Mouse (Mus musculus): Measurements from ENCODE around the gene Traf5. TPM values are rescaled to one million over a fixed set of nuclear protein-coding genes. Genes with fewer than 3 reads are reported as not detected.

Gene Traf5
- total RNA-seq, 2 experiments from 2014 or later: 6.4 to 6.8 TPM

DNA sequence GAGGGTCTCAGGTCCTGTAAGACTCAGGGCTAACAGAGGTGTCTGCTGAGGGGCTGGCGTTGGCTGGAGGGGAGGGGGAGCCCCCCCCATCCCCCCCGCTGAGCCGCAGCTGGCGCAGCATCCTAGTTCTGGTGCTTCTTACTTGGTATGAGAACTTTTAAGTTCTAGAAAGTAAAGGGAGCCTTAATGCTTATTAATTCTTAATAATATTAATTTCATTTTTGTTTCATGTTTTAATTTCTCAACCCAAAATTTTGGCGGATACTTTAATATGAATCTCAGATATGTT is 104.9 kb downstream of the Traf5 start:
- intact Hi-C loops (cut with DNase I): no loop called here
- DNase-seq (ENCODE audit: low spot score in 2 of 2): no peak

DNA sequence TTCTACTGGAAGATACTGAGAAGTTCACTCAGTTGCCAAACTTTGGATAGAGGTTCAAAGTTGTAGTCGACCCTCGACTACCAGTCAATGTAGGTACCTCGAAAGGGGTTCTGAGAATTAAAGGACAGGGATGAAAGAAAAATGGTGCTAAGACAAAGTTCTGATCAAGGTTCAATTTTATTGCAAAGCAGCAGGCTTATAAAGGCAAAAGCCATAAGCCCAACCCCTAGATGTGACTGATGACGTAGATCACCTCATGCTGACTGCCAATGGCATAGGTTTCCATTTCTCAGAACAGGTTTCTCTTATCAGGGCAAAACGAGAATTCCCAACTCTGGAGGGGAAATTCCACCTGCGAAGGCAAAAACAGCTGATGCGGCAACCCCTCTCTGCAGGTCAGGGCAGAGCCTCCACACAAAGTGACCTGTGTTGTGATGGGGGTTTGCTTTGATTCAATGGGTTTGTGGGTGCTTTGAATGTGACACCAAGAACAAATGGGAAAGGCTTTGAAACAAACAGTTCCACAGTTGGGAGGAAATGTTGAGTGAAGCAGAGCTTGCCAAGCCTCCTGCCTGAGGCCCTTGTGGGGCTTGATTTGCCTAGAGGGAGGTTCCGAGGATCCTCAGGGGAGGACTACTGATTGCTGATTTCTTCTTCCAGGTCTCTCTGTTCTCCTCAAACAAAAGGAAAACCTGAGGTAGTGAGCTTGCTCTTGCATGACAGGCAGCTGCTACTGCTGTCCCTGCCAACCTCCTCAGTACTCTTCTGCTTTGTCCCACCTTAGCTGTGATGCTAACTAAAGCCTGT is 105.5 kb downstream of the Traf5 start:
- intact Hi-C loops (cut with DNase I): no loop called here
- no peak for DNase-seq (ENCODE audit: low spot score in 2 of 2)

DNA sequence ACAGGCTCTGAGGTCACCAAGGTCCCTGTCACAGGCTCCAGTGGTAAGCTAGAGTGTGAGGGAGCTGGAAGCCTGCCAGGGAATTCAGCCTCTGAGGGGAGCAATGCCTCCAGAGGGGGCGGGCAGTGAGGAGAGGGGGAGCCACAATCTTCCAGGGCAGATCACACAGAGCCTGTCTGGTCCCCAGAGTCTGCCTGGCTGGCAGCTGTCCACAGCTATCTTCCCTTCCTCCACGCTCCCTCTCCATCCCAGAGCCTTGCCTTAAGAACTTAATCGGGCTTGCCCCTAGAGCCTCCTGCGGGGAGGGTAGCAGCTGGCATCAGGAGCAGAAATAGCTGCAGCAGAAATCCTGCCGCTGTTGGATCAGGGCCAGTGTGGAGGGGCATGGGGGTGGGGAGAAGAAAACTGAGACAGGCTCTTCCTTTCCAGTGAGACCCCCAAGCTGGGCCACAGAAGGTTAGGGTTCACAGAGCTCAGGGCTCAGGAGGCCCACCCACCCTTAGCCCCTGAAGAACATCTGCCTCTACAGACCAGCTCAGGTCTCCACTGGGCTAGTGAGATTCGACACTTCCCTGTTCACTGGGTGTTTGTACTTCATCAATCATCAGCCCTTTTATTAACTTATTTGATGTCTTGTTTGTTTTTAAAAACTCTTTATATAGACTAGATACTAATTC is 110.8 kb downstream of the Traf5 start:
- DNase-seq (ENCODE audit: low spot score in 2 of 2): peak in 1 of 2 experiments; percentile 35
- intact Hi-C loops (cut with DNase I): no loop called here

DNA sequence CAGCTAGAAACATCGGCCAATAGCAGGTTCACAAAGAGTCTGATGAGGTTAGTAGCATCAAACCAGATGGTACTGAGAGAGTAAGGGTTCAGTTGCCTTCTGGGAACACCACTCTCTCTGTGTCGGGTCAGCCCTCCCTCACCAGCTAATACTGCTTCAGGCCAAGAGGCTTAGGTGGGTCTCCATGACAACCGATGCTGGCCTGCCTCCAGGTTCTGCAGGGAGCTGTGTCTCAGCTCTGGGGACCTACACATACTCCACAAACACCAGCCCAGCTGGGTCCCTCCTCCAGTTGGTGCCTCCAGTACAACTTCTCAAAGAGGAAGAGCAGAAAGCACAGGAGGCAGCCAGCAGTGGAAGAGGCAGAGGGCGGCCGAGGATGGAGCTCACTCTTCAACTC is 115.2 kb downstream of the Traf5 start, which contains the start of gene Rd3:
Rd3 (plus strand) TSS at position 184 of the 400 bp plus-strand sequence.
- intact Hi-C loops (cut with DNase I): no loop called here

DNA sequence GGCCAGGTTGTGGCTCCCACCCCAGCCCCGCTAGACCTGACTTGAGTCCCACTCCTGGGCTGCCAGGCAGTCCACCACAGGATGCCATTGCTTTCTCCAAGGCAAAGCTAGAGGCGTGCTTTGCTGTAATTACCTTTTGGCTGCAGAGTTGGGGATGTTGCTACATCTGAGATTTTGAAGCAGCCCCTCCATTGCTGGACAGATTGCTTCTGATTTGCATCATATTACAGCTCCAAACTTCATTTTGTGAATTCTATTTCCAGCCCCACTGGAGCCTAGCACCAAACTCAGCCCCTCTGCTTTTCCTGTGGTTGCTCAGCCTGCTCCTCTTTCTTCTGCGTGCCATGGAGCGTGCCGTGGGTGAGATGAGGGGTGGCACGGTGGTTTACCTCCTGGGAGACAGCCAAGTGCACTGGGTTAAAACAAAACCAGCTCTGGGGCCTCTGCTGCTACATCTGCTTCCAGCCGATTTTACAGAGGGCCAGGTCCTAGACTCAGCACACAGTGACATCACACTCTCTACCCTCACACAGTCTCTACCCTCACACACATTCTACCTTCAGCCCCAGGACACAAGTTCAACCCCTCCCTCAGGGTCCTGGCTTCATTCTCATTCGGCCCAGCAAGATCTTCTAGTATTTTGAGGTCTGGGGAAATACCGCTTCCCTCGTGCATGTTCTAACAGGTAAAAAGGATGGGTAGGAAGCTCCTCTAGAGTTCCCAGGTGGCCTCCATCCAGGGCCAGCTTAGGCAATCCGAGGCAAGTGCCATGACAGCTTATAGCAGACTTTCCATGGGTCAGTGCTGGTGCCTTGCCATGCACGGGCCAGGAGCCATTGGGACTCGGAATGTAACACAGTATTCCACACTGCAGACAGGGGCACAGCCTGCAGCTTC is 117.6 kb downstream of the Traf5 start:
- intact Hi-C loops (cut with DNase I): no loop called here
- DNase-seq (ENCODE audit: low spot score in 2 of 2): no peak

More for the DNA sequence above, 115.2 kb downstream of the Traf5 start, which contains the start of gene Rd3:
- DNase-seq (ENCODE audit: low spot score in 2 of 2): peak; percentile 62 to 69

DNA sequence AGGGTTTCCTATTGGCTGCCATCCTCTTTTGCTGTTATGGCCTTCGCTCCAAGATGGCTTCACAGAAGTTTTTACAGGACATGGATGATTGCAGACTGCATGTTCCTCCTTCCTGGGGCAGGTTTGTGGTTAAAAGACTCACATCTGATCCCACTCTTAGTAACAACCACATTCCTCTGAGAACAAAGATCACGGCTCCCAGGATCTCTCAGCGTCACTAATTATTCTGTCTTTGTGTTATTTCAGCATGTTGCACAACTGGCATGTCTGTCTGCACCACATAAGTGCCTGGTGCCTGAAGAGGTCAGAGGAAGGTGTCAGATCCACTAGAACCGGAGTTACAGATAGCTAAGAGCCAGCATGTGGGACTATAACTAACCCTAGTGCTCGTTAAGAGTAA is 122.4 kb downstream of the Traf5 start:
- DNase-seq (ENCODE audit: low spot score in 2 of 2): no peak
- intact Hi-C loops (cut with DNase I): no loop called here

DNA sequence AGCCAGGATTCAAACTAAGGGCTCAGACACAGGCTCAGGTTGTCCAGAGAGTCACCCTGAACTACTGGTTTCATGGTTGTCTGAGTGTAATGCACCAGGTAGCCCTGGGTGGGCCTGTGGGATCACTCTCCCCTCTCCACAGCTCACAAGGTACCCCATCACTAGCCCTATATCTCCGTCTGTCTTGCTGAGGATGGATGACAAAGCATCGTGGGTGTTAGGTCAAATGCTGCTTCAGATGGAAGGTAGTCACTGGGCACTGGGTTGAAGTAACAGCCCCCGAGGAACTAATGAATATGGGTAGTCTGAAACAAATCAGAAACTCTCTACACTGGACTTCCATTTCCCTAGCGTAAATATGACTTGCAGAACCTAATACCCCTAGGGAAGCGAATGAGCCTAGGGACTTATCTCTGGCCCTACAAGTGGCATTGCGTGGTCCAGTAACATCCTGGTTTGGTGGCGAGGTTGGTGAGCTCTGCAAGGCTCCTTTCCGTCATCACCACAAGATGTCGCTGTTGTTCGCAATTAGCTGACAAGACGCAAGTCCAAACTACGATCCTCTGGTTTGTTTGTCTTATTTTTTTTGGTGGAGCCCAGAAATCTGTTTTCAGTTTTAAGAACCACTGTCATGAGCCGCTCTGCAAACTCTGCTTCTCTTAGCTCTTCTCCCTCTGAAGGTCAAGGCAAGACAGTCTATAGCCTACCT is 127.4 kb downstream of the Traf5 start:
- intact Hi-C loops (cut with DNase I): loop anchor here (1.0 kb wide), 2 partner anchors 128 to 130 kb away; no protein-coding TSS in a partner anchor
- peak; percentile 84 to 87 for DNase-seq (ENCODE audit: low spot score in 2 of 2)

DNA sequence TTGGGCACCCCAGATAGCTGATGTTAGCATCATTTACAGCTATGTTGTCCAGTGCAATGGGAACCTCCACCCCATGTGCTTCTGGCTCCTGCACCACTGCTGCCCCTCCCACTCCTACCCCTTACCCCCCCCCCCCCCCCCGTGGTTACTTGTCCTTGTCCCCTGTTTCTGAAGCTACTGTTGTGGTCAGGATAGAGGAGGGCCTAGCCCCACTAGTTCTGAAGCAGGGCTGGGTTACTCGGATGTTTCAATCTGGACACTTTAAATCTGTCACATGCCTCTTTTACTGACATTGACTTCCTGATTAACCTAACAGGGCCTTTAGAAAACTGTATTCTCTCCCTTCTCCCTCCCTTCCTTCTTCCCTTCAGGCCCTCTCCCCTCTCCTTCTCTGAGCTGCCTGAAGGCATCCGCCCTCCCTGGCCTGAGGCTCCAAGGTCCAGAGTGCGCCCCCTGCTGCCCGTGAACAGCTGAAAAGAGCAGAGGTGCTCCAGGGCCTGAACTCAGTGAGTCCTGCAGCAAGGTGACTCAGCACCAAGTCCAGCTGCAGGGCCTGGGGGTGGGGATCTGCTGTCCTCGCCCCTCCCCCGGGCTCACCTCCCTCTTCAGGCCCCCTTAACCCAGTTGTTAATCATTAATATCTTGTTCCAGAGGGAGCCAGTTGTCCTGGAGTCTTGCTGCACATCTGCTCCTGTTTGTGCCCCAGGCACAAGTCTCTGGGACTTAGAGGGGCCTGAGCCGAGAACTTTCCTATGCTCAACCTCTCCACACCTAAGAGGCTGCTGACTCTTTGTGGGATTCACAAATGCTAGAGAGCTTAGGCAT is 128.2 kb downstream of the Traf5 start:
- peak; percentile 55 to 83 for DNase-seq (ENCODE audit: low spot score in 2 of 2)
- intact Hi-C loops (cut with DNase I): loop anchor here (1.0 kb wide), 1 partner anchor 129 kb away; no protein-coding TSS in a partner anchor

DNA sequence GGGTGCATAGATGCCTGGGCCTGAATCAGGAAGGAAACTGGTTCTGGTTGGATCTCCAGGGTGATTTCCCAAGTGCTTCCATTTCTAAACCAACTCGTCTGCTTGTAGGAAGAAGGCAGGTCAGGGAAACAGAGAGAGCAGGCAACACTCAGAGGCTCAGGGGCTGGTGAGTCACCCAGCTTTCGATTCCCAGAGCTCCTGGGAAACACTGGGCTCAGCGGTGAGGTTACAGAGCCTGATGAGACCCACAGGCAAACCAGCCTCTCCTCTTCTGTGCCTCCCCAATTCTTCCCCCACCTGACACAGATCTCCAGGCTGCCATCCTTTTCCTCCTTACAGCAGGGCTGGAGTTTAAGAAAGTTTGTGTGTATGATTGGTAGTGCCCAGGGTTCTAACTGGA is 128.9 kb downstream of the Traf5 start:
- DNase-seq (ENCODE audit: low spot score in 2 of 2): no peak
- intact Hi-C loops (cut with DNase I): no loop called here

DNA sequence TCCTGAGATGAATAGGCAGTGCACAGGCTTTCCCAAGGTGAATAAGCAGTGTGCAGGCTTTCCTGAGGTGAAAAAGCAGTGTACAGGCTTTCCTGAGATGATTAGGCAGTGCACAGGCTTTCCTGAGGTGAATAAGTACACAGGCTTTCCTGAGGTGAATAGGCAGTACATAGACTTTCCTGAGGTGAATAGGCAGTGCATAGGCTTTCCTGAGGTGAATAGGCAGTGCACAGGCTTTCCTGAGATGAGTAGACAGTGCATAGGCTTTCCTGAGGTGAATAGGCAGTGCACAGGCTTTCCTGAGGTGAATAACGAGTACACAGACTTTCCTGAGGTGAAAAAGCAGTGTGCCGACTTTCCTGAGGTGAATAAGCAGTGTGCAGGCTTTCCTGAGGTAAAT is 131.4 kb downstream of the Traf5 start:
- no peak for DNase-seq (ENCODE audit: low spot score in 2 of 2)
- intact Hi-C loops (cut with DNase I): no loop called here

DNA sequence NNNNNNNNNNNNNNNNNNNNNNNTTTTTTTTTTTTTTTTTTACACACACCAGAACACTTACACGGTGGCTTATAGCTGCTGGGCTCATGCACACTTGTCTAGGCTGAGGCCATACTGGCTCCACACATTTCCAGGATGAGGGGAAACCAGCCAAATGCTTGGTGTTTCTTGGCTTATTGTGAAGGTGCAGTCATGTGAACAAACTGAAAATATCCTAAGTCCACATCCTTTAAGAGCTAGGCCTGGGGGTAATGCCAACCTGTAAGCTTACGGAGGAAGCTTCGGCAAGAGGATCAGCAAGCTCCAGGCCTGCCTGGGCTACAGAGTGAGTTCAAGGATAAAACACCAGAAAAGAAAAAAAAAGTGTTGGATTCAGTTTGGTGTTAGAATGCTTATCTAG is 135.0 kb downstream of the Traf5 start:
- no peak for DNase-seq (ENCODE audit: low spot score in 2 of 2)
- intact Hi-C loops (cut with DNase I): no loop called here

DNA sequence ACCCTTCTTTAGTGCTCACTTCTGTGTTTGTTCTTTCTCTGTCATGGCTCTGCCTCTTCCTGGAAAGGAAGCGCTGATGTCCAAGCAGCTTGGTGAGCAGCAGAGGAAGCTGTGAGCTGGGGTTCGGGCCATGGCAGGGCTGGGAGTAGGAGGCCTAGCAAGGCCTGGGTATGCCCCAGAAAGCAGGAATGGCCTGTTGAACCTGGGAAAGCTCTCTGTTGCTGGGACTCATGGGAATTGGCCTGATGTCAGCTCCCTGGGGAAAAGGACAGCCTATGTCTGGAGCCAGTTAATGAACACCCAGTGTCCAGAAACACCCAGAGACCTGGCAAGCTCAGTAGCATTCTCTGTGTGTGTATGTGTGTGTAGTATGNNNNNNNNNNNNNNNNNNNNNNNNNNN is 135.5 kb downstream of the Traf5 start:
- intact Hi-C loops (cut with DNase I): no loop called here
- no peak for DNase-seq (ENCODE audit: low spot score in 2 of 2)

DNA sequence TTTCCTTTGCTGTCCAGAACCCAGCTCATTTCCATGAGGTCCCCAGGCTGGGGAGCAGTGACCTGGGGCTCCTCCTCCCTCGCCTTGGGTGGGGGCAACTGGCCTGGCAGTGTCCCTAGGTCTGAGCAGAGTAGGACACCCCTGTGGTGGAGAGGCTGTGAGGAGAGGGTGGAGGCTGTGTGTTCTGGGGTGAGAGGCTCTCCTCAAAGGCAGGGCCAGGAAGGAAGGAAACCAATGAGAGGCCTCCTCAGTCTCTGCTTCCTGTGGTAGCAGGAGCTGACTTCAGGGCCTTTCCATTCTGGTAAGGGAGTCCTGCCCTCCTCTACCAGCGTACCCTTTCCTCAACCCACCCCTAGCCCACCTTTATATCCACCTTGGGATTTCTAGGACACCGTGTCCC is 136.1 kb downstream of the Traf5 start:
- DNase-seq (ENCODE audit: low spot score in 2 of 2): no peak
- intact Hi-C loops (cut with DNase I): no loop called here

DNA sequence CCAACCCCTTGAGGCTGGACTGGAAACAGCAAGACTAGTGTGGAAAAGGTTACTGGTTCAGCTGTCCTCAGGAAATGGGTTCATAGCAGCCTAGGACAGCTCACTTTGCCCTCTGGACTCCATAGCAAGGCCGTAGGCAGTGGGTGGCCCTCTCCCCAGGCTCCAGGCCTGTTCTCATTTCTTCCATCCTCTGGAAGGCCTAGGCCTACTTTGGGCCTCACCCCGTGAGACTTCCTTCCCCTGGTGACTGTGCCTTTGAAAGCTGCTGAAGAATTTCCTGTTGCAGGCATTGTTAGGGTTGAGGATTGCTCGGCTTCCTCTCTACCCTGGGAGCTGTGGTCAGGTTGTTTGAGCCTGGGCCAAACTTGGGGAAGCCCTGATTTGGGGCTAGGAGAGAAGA is 137.3 kb downstream of the Traf5 start:
- intact Hi-C loops (cut with DNase I): no loop called here
- no peak for DNase-seq (ENCODE audit: low spot score in 2 of 2)

DNA sequence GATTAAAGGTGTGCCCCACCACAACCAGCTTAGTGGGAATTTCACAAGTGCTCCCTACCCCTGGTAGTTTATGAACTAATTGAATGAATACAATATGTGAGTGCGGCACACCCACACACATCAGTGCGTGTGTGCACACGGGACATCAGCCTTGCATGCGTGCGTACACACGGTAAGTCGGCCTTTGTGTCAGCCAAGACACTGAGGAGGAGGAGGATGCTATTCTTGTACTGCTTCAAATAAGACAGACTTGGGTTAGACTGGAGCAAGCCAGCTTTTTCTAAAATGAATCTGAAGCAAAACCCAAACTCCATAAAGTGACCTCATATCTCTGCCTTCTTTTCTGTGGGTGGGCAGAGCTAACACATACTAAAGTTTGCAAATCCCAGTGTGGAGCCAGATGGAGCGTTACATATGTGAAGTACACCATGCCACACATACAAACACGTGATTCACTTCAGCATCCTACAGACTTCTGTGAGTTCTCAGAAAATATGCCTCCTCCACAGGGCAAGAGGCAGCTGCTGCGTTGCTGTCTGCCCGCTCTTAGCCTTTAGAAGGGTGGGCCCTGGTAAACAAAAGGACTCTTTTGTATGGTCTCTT is 139.5 kb downstream of the Traf5 start:
- DNase-seq (ENCODE audit: low spot score in 2 of 2): peak; percentile 66 to 94

DNA sequence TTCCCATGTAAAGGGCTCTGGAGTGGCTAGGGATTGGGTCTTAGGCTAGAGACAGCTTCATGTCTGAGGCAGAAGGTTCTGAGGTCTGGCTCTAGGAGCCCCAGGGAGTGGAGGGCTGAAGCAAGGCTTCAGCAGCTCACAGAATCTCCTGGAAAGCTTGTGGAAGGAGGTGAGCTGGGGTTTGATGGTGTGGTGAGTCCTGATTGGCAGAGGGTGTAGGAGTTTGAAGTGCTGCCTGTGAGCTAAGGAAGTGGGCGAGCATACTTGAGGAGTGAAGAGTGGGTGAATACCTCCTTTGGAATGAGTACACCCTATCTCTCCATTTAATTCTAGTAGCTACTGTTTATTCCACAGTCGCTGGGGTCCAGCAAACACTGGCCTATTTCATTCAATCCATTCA is 141.7 kb downstream of the Traf5 start:
- intact Hi-C loops (cut with DNase I): no loop called here
- peak in 1 of 2 experiments; percentile 26 for DNase-seq (ENCODE audit: low spot score in 2 of 2)

More for the DNA sequence above, 139.5 kb downstream of the Traf5 start:
- intact Hi-C loops (cut with DNase I): no loop called here

DNA sequence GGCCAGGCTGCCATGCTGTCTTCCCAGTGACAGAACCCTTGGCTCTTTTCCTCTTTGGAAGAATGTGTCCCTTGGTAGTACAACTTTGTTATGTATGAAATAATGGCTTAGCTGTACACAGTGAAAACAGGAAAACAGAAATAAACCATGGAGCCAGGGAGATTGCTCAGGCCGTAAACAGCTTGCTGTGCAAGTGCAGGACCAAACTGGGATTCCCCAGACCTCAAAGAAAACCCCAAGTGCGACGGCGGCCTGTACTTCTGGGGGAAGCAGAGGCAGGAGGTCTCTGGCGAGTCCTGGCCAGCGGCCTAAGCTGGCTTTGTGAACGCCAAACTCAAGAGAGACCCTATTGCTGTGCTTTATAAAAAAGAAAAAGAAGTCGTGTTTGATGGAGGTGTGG is 143.8 kb downstream of the Traf5 start:
- DNase-seq (ENCODE audit: low spot score in 2 of 2): no peak
- intact Hi-C loops (cut with DNase I): no loop called here

DNA sequence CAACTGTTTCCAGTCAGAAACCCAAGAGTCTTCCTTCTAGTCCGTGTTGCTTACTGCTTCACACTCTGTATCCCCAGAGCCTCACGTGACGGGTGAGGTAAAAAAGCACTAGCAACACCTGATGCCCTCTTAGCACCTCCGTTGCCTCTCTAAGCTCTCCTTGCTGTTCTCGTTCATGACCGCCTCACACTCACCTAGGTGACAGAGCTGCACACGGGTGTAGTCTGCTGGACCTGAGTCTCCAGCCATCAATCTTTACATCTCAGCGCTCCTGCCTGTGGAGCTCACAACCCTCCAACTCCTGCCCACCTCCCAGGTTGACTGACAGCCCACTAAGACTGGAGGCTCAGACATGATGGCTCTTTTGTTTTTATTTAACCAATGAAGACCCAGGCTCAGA is 144.6 kb downstream of the Traf5 start:
- intact Hi-C loops (cut with DNase I): no loop called here

More for the DNA sequence above, 144.6 kb downstream of the Traf5 start:
- no peak for DNase-seq (ENCODE audit: low spot score in 2 of 2)
